Comparison of ENCODE assay signal across 8 mouse cellular contexts in genomic region chr16:20516726-20517201, GRCm38 (mm10). TPM values are rescaled to one million over a fixed set of nuclear protein-coding genes. Genes with fewer than 3 reads are reported as not detected.
A peak's percentile ranks its signal among the peaks of the same experiment; 100 is the strongest.
DNase-seq lines count a peak whose midpoint lies in the region; ATAC-seq and TF ChIP-seq lines count a peak whose summit lies in the region.

Dvl3 (plus strand) TSS chr16:20516982.

- H3K4me2 ChIP-seq in hindbrain, postnatal 0 days (ENCODE audit: low read depth, low read length), result peak within 1 kb of the TSS; percentile 92

- DNase-seq in adipocyte (ENCODE audit: low spot score), result peak; percentile 90
- peak; percentile 84 to 89 for DNase-seq in gastrocnemius, adult 8-10 months (ENCODE audit: low spot score in 2 of 2)
- DNase-seq in hindbrain, postnatal 0 days (ENCODE audit: low spot score), result peak; percentile 95
- DNase-seq in left cerebral cortex, adult 9 months (ENCODE audit: low spot score in 2 of 2), result peak; percentile 61 to 81
- DNase-seq in right cerebral cortex, adult 2 months (ENCODE audit: low spot score in 2 of 2), result peak; percentile 73 to 77
- peak; percentile 57 for DNase-seq in urinary bladder, postnatal 10 days (ENCODE audit: low spot score)

- TF ChIP-seq POLR2A in cortical plate, adult 2 months (IDR thresholded peaks at IDR 0.05; ENCODE audit: extremely low read depth, insufficient read depth, low read length), result 0 out of 2 replicates have a peak, but pooled peaks have one; percentile 14

- H3K27ac ChIP-seq in cortical plate, adult 2 months (ENCODE audit: insufficient read depth, low read length), result peak within 1 kb of the TSS; percentile 76
- peak within 1 kb of the TSS; percentile 93 for H3K27ac ChIP-seq in hindbrain, postnatal 0 days

- no peak for TF ChIP-seq CTCF in cortical plate, adult 2 months (IDR thresholded peaks at IDR 0.05; ENCODE audit: extremely low read depth, insufficient read depth, low read length)
- TF ChIP-seq CTCF in hindbrain, postnatal 0 days (IDR thresholded peaks at IDR 0.05; ENCODE audit: low read depth), result peak; percentile 49

- ATAC-seq in hindbrain, postnatal 0 days, result peak; percentile 95

- WGBS in hindbrain, postnatal 0 days, result 2% methylated on average over 48 of the region's 55 CpGs

- H3K36me3 ChIP-seq in hindbrain, postnatal 0 days (ENCODE audit: insufficient read depth, low read length), result 0 out of 2 replicates have a peak, but pooled peaks cover 6% of the 10 kb centered on the region
- H3K36me3 ChIP-seq in megakaryocyte, embryonic 14.5 days (replicated peaks; ENCODE audit: low read length), result peaks cover 30% of the 10 kb centered on the region

- H3K4me3 ChIP-seq in cortical plate, adult 2 months (ENCODE audit: insufficient read depth, low read length), result peak within 1 kb of the TSS; percentile 97
- peak within 1 kb of the TSS; percentile 99 for H3K4me3 ChIP-seq in hindbrain, postnatal 0 days (ENCODE audit: low read length)
- H3K4me3 ChIP-seq in megakaryocyte, embryonic 14.5 days (replicated peaks), result peak within 1 kb of the TSS; percentile 99

- no peaks in the 10 kb centered on the region for H3K9me3 ChIP-seq in hindbrain, postnatal 0 days (ENCODE audit: low read length)
- no peaks in the 10 kb centered on the region for H3K9me3 ChIP-seq in megakaryocyte, embryonic 14.5 days

- H3K27me3 ChIP-seq in hindbrain, postnatal 0 days (ENCODE audit: insufficient read depth, low read length), result no peaks in the 10 kb centered on the region
- H3K27me3 ChIP-seq in megakaryocyte, embryonic 14.5 days (replicated peaks), result no peaks in the 10 kb centered on the region

- no peaks in the 10 kb centered on the region for H3K4me1 ChIP-seq in cortical plate, adult 2 months (ENCODE audit: control insufficient read depth, insufficient read depth, low read length)
- H3K4me1 ChIP-seq in hindbrain, postnatal 0 days (ENCODE audit: insufficient read depth, low read length), result peaks cover 12% of the 10 kb centered on the region; the same call in 1 of the 2 replicates
- H3K4me1 ChIP-seq in megakaryocyte, embryonic 14.5 days, result peaks cover 52% of the 10 kb centered on the region

- H3K9ac ChIP-seq in hindbrain, postnatal 0 days (replicated peaks; ENCODE audit: low read length), result peak within 1 kb of the TSS; percentile 97

RNA-seq across cellular contexts. Expression of gene Dvl3, which starts in this region (rescaled TPM):
- polyA plus RNA-seq in cortical plate, adult 2 months (2012; rRNA removed), result 41.7 and 42.5 TPM in 2 replicates
- 10 to 100 TPM; 24.5 to 30.0 (median 27.2) TPM for total RNA-seq in gastrocnemius, adult 8-10 months (2022)
- 44.3 and 48.6 TPM in 2 replicates for total RNA-seq in hindbrain, postnatal 0 days (2014; rRNA removed)
- polyA plus RNA-seq in hindbrain, postnatal 0 days (2015; fragmentation: Nextera tagmentation; extraction: Ambion mirVana), result 22.3 and 25.7 TPM in 2 replicates
- polyA plus RNA-seq in megakaryocyte, embryonic 14.5 days (2012; ENCODE audit: insufficient read depth, low replicate concordance), result 21.1 and 45.9 TPM in 2 replicates

Comparison
In these comparisons a context has a peak if more than half of its experiments do, and no peak if none do; other contexts are left out.
1. Peak in every context shown above with its lines: DNase-seq, ATAC-seq, H3K4me3 ChIP-seq and H3K27ac ChIP-seq.